Comparison of ENCODE assay signal across 35 mouse cellular contexts in genomic region chr13:24715601-24716000, GRCm38 (mm10). TPM values are rescaled to one million over a fixed set of nuclear protein-coding genes. Genes with fewer than 3 reads are reported as not detected.
DNase-seq lines count a peak whose midpoint lies in the region; ATAC-seq and TF ChIP-seq lines count a peak whose summit lies in the region.
"Had no signal": no experiment of that assay in that cellular context is flagged by ENCODE, and none has a peak within 500 bp of the region (broad histone marks: within the 10 kb centered on the region; RNA-seq: fewer than 3 reads in every experiment).

No protein-coding gene starts in this region.

- 0 out of 2 replicates have a peak, but pooled peaks cover 2% of the 10 kb centered on the region for H3K4me1 ChIP-seq in midbrain, embryonic 11.5 days (ENCODE audit: control insufficient read depth, insufficient read depth, low read length)
- no peaks in the 10 kb centered on the region; the same call in 1 of the 2 replicates for H3K4me1 ChIP-seq in midbrain, embryonic 14.5 days (ENCODE audit: control insufficient read depth, insufficient read depth, low read length)

- 72% methylated on average over 5 of the region's 5 CpGs for WGBS in midbrain, embryonic 11.5 days
- 58% methylated on average over 5 of the region's 5 CpGs for WGBS in midbrain, embryonic 14.5 days

- no peaks in the 10 kb centered on the region for H3K9me3 ChIP-seq in midbrain, embryonic 11.5 days (ENCODE audit: control insufficient read depth, low read length)
- H3K9me3 ChIP-seq in midbrain, embryonic 14.5 days (ENCODE audit: control insufficient read depth, low read length) = no peaks in the 10 kb centered on the region
- H3K9me3 ChIP-seq: embryonic facial prominence, embryonic 10.5 days; embryonic facial prominence, embryonic 13.5 days; forebrain, embryonic 13.5 days; G1E; heart, embryonic 10.5 days; heart, embryonic 13.5 days; hindbrain, embryonic 12.5 days; hindbrain, embryonic 15.5 days had no signal

- no peak overlapping the region for H3K4me2 ChIP-seq in midbrain, embryonic 11.5 days
- H3K4me2 ChIP-seq in midbrain, embryonic 14.5 days (ENCODE audit: low read length) = no peak overlapping the region
- H3K4me2 ChIP-seq: embryonic facial prominence, embryonic 13.5 days; forebrain, embryonic 13.5 days; heart, embryonic 13.5 days; hindbrain, embryonic 12.5 days; hindbrain, embryonic 15.5 days had no signal

- no peak for ATAC-seq in midbrain, embryonic 11.5 days (ENCODE audit: low FRiP score)
- no peak for ATAC-seq in midbrain, embryonic 14.5 days (ENCODE audit: low FRiP score, low TSS enrichment)
- no peak for ATAC-seq in frontal cortex, adult (ENCODE audit: low TSS enrichment)
- ATAC-seq: forebrain, embryonic 13.5 days; forebrain, embryonic 16.5 days; Patski had no signal

- no peak for TF ChIP-seq CTCF in layer of hippocampus, adult 2 months (conservative IDR thresholded peaks at IDR 0.05)

- peak; percentile 10 to 14 for DNase-seq in cerebellum, postnatal 10 days
- no peak for DNase-seq in cerebellum, postnatal 4 days (ENCODE audit: low spot score in 2 of 2)
- DNase-seq in layer of hippocampus, adult 2 months (ENCODE audit: low spot score in 2 of 2) = no peak
- no peak for DNase-seq in layer of hippocampus, postnatal 14 days (ENCODE audit: low spot score in 2 of 2)
- peak; percentile 67 for DNase-seq in midbrain, embryonic 11.5 days (ENCODE audit: low spot score, missing footprints)
- no peak for DNase-seq in midbrain, embryonic 14.5 days
- peak; percentile 59 for DNase-seq in A20 (ENCODE audit: low read depth, low spot score)
- DNase-seq: adrenal gland, postnatal 10 days; adrenal gland, postnatal 36 days; B cell, adult 2 months; cerebellum, adult 18-20 months; cerebellum, adult 9-10 months; cerebellum, postnatal 25 days; embryo, embryonic 11 days; gastrocnemius, postnatal 25 days; heart, adult 2 months; heart, postnatal 14 days had no signal

- H3K27me3 ChIP-seq in midbrain, embryonic 11.5 days (ENCODE audit: control insufficient read depth, insufficient read depth, low read length) = no peaks in the 10 kb centered on the region
- no peaks in the 10 kb centered on the region for H3K27me3 ChIP-seq in midbrain, embryonic 14.5 days (ENCODE audit: control insufficient read depth, insufficient read depth, low read length)
- H3K27me3 ChIP-seq: CH12.LX; embryonic facial prominence, embryonic 13.5 days; forebrain, embryonic 13.5 days; heart, embryonic 13.5 days; hindbrain, embryonic 15.5 days; Patski had no signal

- no peaks in the 10 kb centered on the region for H3K36me3 ChIP-seq in midbrain, embryonic 11.5 days (ENCODE audit: control insufficient read depth, insufficient read depth, low read length)
- peaks cover 43% of the 10 kb centered on the region for H3K36me3 ChIP-seq in midbrain, embryonic 14.5 days (ENCODE audit: control insufficient read depth, insufficient read depth, low read length)
- H3K36me3 ChIP-seq: embryonic facial prominence, embryonic 10.5 days; embryonic facial prominence, embryonic 13.5 days; G1E had no signal

- no peak overlapping the region for H3K9ac ChIP-seq in midbrain, embryonic 11.5 days (ENCODE audit: low read length)
- H3K9ac ChIP-seq in midbrain, embryonic 14.5 days (replicated peaks; ENCODE audit: low read length) = no peak overlapping the region
- H3K9ac ChIP-seq: embryonic facial prominence, embryonic 13.5 days; forebrain, embryonic 13.5 days; heart, embryonic 13.5 days; hindbrain, embryonic 12.5 days; hindbrain, embryonic 15.5 days had no signal

- peak overlapping the region; percentile 28; the same call in 1 of the 2 replicates for H3K27ac ChIP-seq in layer of hippocampus, adult 2 months
- H3K27ac ChIP-seq in midbrain, embryonic 11.5 days (ENCODE audit: low read depth, low read length) = no peak overlapping the region
- no peak overlapping the region for H3K27ac ChIP-seq in midbrain, embryonic 14.5 days (replicated peaks; ENCODE audit: low read depth, low read length)
- H3K27ac ChIP-seq: embryonic facial prominence, embryonic 10.5 days; embryonic facial prominence, embryonic 13.5 days; heart, adult 2 months; heart, embryonic 10.5 days; heart, embryonic 13.5 days; hindbrain, embryonic 12.5 days; hindbrain, embryonic 15.5 days had no signal

- no peak overlapping the region for H3K4me3 ChIP-seq in layer of hippocampus, adult 2 months
- H3K4me3 ChIP-seq in midbrain, embryonic 11.5 days (ENCODE audit: low read depth, low read length) = no peak overlapping the region
- H3K4me3 ChIP-seq in midbrain, embryonic 14.5 days (replicated peaks; ENCODE audit: low read depth, low read length) = no peak overlapping the region
- H3K4me3 ChIP-seq: embryonic facial prominence, embryonic 10.5 days; embryonic facial prominence, embryonic 13.5 days; erythroblast, embryonic 14.5 days; forebrain, embryonic 13.5 days; heart, adult 2 months; heart, embryonic 10.5 days; heart, embryonic 13.5 days; hindbrain, embryonic 12.5 days; hindbrain, embryonic 15.5 days had no signal

RNA-seq across cellular contexts. Expression of gene Armh2, which starts 25.4 kb away (rescaled TPM):
- not detected for total RNA-seq in layer of hippocampus, adult 2 months (2021)
- total RNA-seq in layer of hippocampus, postnatal 14 days (2021) = not detected
- 0.26 TPM in 1 of 2 replicates, not detected in the other for polyA plus RNA-seq in midbrain, embryonic 11.5 days (2014; fragmentation: Nextera tagmentation; extraction: Ambion mirVana)
- polyA plus RNA-seq in midbrain, embryonic 14.5 days (2014; fragmentation: Nextera tagmentation; extraction: Ambion mirVana) = not detected in 2 replicates
- total RNA-seq: adrenal gland, adult 18-20 months; adrenal gland, postnatal 10 days; adrenal gland, postnatal 36 days; CH12.LX; gastrocnemius, adult 8-10 months; gastrocnemius, postnatal 25 days; heart, adult 2 months; heart, postnatal 14 days; hematopoietic stem cell, adult 5-6 weeks had no signal
- polyA plus RNA-seq: embryonic facial prominence, embryonic 13.5 days; erythroblast, embryonic 14.5 days; forebrain, embryonic 13.5 days; G1E; gonadal fat pad, adult 2 months; heart, adult 2 months; heart, embryonic 10.5 days; heart, embryonic 13.5 days; heart, embryonic 16.5 days; hindbrain, embryonic 12.5 days; hindbrain, embryonic 15.5 days; Patski had no signal

RNA-seq across cellular contexts. Expression of gene Gmnn, which starts 46.1 kb away (rescaled TPM):
- total RNA-seq in layer of hippocampus, adult 2 months (2021) = 1 to 10 TPM; 2.3 to 2.9 TPM
- total RNA-seq in layer of hippocampus, postnatal 14 days (2021) = 1 to 10 TPM; 2.3 to 2.4 TPM
- 145 and 152 TPM in 2 replicates for polyA plus RNA-seq in midbrain, embryonic 11.5 days (2014; fragmentation: Nextera tagmentation; extraction: Ambion mirVana)
- 16.0 and 24.1 TPM in 2 replicates for polyA plus RNA-seq in midbrain, embryonic 14.5 days (2014; fragmentation: Nextera tagmentation; extraction: Ambion mirVana)

Comparison
In these comparisons a context has a peak if more than half of its experiments do, and no peak if none do; other contexts are left out.
1. DNase-seq: peak in cerebellum, postnatal 10 days (2 of 2), midbrain, embryonic 11.5 days (single experiment) and A20 (single experiment); none in cerebellum, postnatal 4 days (0 of 2), layer of hippocampus, adult 2 months (0 of 2), layer of hippocampus, postnatal 14 days (0 of 2) and midbrain, embryonic 14.5 days (single experiment).